Mouse (Mus musculus) heart, embryonic 11.5 days (tissue): ENCODE measurements around the gene Slc25a39. TPM values are rescaled to one million over a fixed set of nuclear protein-coding genes. Genes with fewer than 3 reads are reported as not detected.

Experiments used
- ATAC-seq: fragments of 200-750 bp; cut with Nextera tagmentation; replicated peaks from 2 replicates; pipeline ENCODE4 v1.8.0; 2017; ENCODE audit warnings: moderate library complexity; ENCODE audit not compliant: insufficient number of reproducible peaks, low FRiP score, low TSS enrichment
- H3K27ac ChIP-seq: fragments of 300-500 bp; sonication (generic); 2 replicates; pipeline ENCODE4 v1.5.1; 2014; ENCODE audit warnings: mild to moderate bottlenecking, low read depth, low read length
- H3K27me3 ChIP-seq: fragments of 300-500 bp; sonication (generic); 2 replicates; pipeline ENCODE4 v1.6.1; 2014; ENCODE audit warnings: mild to moderate bottlenecking, low read length, mixed read lengths; ENCODE audit not compliant: control insufficient read depth, insufficient read depth
- H3K36me3 ChIP-seq: fragments of 300-500 bp; sonication (generic); 2 replicates; pipeline ENCODE4 v1.6.1; 2014; ENCODE audit warnings: mild to moderate bottlenecking, low read length, moderate library complexity, mixed read lengths; ENCODE audit not compliant: control insufficient read depth, insufficient read depth
- H3K4me1 ChIP-seq: fragments of 300-500 bp; sonication (generic); 2 replicates; pipeline ENCODE4 v1.6.1; 2014; ENCODE audit warnings: low read length; ENCODE audit not compliant: control insufficient read depth, insufficient read depth
- H3K4me2 ChIP-seq: fragments of 300-500 bp; sonication (generic); 2 replicates; pipeline ENCODE4 v1.6.1; 2014; ENCODE audit warnings: mild to moderate bottlenecking, moderate library complexity
- H3K4me3 ChIP-seq: fragments of 300-500 bp; sonication (generic); 2 replicates; pipeline ENCODE4 v1.5.1; 2014; ENCODE audit warnings: low read depth, low read length
- H3K9ac ChIP-seq: fragments of 300-500 bp; sonication (generic); 2 replicates; pipeline ENCODE4 v1.6.1; 2014; ENCODE audit warnings: mild to moderate bottlenecking, low read depth, low read length, moderate library complexity
- H3K9me3 ChIP-seq: fragments of 300-500 bp; sonication (generic); replicated peaks from 2 replicates; pipeline ENCODE4 v1.6.1; 2016; ENCODE audit warnings: low read length; ENCODE audit not compliant: control insufficient read depth
- WGBS: fragments of 180-500 bp; shearing (Covaris S2); extraction: QIAGEN DNeasy Blood & Tissue Kit; methylation state at CpG from one replicate; pipeline ENCODE4 v1.1.7; 2014; ENCODE audit not compliant: insufficient replicate concordance; 5-methylcytosine and 5-hydroxymethylcytosine counted together
- microRNA-seq: library from miRNA; unstranded; fragments of <30 nt; microRNA quantifications from one replicate; pipeline ENCODE4, GENCODE M21; 2016; ENCODE audit warnings: borderline number of aligned reads
- polyA plus RNA-seq: library from polyadenylated mRNA; unstranded; fragments of >200 nt; fragmentation: Nextera tagmentation; extraction: Ambion mirVana; gene quantifications from 2 replicates; pipeline ENCODE4 v1.2.1, GENCODE M21; 2014

Slc25a39 gene
- polyA plus RNA-seq, 1 experiment from 2014 or later = 274 TPM

DNA sequence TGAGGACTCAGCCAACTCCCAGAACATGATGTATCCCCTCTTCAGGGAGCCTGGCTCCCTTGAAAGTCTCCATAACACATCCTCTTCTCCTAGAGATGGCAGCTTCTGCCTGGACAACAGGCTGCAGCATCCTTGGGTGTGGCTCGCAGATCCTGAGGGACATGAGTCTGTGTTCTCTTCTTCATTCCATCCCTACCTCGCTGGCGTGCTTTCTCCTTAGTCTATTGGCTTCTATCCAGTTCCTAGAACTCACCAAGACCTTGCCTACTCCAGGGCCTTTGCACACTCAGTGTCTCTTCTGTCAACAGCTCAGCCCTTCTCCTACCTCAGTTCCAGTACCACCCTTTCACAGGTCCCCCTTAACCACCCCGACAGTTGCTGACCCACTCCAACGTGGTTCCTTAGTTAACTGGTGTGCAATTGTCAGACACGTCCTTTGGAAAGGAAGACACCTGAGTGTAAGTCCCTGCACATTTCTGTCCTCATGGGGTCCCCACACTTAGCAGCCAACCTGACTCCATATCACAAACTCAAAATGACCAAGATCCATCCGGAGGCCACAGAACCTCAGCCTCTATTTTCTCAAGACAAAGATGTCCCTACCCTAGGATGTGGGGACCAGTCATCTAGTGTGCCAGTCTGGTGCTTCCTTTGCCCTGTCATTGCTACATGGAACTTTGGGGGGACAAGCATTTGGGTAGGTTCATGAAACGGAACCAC lies 45.8 kb downstream of the Slc25a39 start:
- H3K4me3 ChIP-seq = peak overlapping the region; percentile 38
- H3K36me3 ChIP-seq = no peaks in the 10 kb centered on the region
- no peak for ATAC-seq
- no peaks in the 10 kb centered on the region for H3K9me3 ChIP-seq
- H3K4me2 ChIP-seq = peak overlapping the region; percentile 53
- peaks cover 26% of the 10 kb centered on the region for H3K27me3 ChIP-seq
- H3K4me1 ChIP-seq = no peaks in the 10 kb centered on the region
- WGBS = 75% methylated on average over 8 of the region's 8 CpGs
- H3K27ac ChIP-seq = peak overlapping the region; percentile 84; the same call in 1 of the 2 replicates
- peak overlapping the region; percentile 31 for H3K9ac ChIP-seq

DNA sequence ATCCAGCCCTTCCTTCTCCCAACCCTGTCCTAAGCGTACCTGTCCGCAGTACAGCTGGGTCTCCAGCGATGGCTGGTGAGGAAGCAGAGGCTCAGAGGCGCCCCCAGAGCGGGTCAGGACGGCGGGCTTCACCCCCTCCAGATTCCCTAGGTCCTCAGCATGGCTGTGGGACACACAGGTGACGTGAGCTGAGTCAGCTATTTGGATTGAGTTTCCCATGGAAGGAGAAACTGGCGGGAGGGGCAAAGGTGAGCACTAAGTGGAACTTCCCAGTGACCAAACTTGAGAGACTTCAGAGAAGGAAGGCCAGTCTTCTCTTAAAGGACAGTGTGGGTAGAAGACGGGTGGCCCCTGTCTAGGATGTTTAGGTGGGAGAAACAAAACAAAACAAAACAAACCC lies 49.4 kb downstream of the Slc25a39 start:
- 59% methylated on average over 10 of the region's 10 CpGs for WGBS
- Histone ChIP-seq H3K27ac (no peak overlapping the region), H3K4me2 (peak overlapping the region; percentile 31)

GRCm38 (mm10) chr11:102356636-102357350 lies 51.0 kb downstream of the Slc25a39 start:
- no peak overlapping the region for H3K27ac ChIP-seq
- no peaks in the 10 kb centered on the region for H3K9me3 ChIP-seq
- no peaks in the 10 kb centered on the region for H3K36me3 ChIP-seq
- H3K4me1 ChIP-seq = no peaks in the 10 kb centered on the region
- WGBS = 52% methylated on average over 31 of the region's 31 CpGs
- H3K4me3 ChIP-seq = no peak overlapping the region
- peak overlapping the region; percentile 2; the same call in 1 of the 2 replicates for H3K4me2 ChIP-seq
- no peak overlapping the region for H3K9ac ChIP-seq
- peaks cover 37% of the 10 kb centered on the region for H3K27me3 ChIP-seq
- ATAC-seq = no peak

More for the DNA sequence above, 49.4 kb downstream of the Slc25a39 start:
- Histone ChIP-seq H3K4me3 (no peak overlapping the region), H3K36me3 (no peaks in the 10 kb centered on the region), H3K9ac (peak overlapping the region; percentile 34; the same call in 1 of the 2 replicates), H3K4me1 (no peaks in the 10 kb centered on the region), H3K9me3 (no peaks in the 10 kb centered on the region), H3K27me3 (peaks cover 37% of the 10 kb centered on the region)
- no peak for ATAC-seq

- H3K9ac ChIP-seq = no peak overlapping the region
- no peak for ATAC-seq
- no peak overlapping the region for H3K27ac ChIP-seq
- peaks cover 32% of the 10 kb centered on the region for H3K27me3 ChIP-seq
- no peaks in the 10 kb centered on the region for H3K36me3 ChIP-seq
- peak overlapping the region; percentile 2; the same call in 1 of the 2 replicates for H3K4me2 ChIP-seq
- H3K4me1 ChIP-seq = no peaks in the 10 kb centered on the region
- WGBS = 73% methylated on average over 12 of the region's 12 CpGs
- no peaks in the 10 kb centered on the region for H3K9me3 ChIP-seq
- H3K4me3 ChIP-seq = no peak overlapping the region
Observed at GRCm38 (mm10) chr11:102356190-102356589, 51.6 kb downstream of the Slc25a39 start.

GRCm38 (mm10) chr11:102355501-102355900 lies 52.2 kb downstream of the Slc25a39 start:
- Histone ChIP-seq H3K27me3 (peaks cover 30% of the 10 kb centered on the region), H3K4me2 (no peak overlapping the region), H3K4me1 (no peaks in the 10 kb centered on the region), H3K9me3 (no peaks in the 10 kb centered on the region), H3K9ac (no peak overlapping the region), H3K27ac (no peak overlapping the region), H3K4me3 (no peak overlapping the region), H3K36me3 (no peaks in the 10 kb centered on the region)
- 80% methylated on average over 3 of the region's 3 CpGs for WGBS
- ATAC-seq = no peak

DNA sequence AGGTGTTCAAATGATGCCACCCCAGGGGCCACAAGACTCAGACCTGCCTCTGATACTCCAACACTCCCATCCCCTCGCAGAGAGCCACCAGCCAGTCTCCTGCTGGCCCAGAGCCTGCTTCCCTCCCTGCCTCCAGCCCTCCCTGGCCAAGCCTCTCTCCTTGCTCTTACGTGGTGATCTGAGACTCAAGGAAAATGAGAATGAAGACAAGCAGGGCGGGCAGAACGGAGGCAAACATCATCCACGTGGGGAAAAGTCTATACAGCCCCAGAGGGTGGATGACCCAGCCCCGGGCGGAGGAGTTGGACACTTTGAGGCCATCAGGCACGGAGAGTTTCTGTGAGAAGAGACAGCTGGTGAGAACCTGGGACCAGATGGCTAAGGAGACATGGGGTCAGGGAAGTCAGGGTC lies 54.7 kb downstream of the Slc25a39 start:
- 49% methylated on average over 8 of the region's 8 CpGs for WGBS
- Histone ChIP-seq H3K9ac (no peak overlapping the region), H3K4me1 (no peaks in the 10 kb centered on the region), H3K27me3 (peaks cover 17% of the 10 kb centered on the region), H3K36me3 (no peaks in the 10 kb centered on the region), H3K9me3 (no peaks in the 10 kb centered on the region), H3K4me2 (no peak overlapping the region), H3K4me3 (no peak overlapping the region), H3K27ac (no peak overlapping the region)
- ATAC-seq = no peak

Small RNA genes within 50 kb of the gene (microRNA-seq; reads per million reads assigned to microRNA genes)
- gene Mir6930 = not detected

Other genes starting within 250 kb of the Slc25a39 start
- 61.3 and 64.3 TPM in 2 replicates for gene Lsm12, start 222.7 kb downstream of the Slc25a39 start, polyA plus RNA-seq
- gene G6pc3, start 218.3 kb downstream of the Slc25a39 start, polyA plus RNA-seq = 27.9 and 28.7 TPM in 2 replicates
- gene Hdac5, start 177.8 kb downstream of the Slc25a39 start, polyA plus RNA-seq = 42.8 and 45.3 TPM in 2 replicates
- gene BC030867, start 159.1 kb downstream of the Slc25a39 start, polyA plus RNA-seq = 12.7 and 13.2 TPM in 2 replicates
- gene Asb16, start 139.2 kb downstream of the Slc25a39 start, polyA plus RNA-seq = 0.23 TPM in 1 of 2 replicates, not detected in the other
- 40.1 and 40.5 TPM in 2 replicates for gene Tmub2, start 123.0 kb downstream of the Slc25a39 start, polyA plus RNA-seq
- gene Atxn7l3, start 111.3 kb downstream of the Slc25a39 start, polyA plus RNA-seq = 9.9 and 12.0 TPM in 2 replicates
- gene Ubtf, start 88.2 kb downstream of the Slc25a39 start, polyA plus RNA-seq = 52.4 and 56.4 TPM in 2 replicates
- gene Slc4a1, start 41.7 kb downstream of the Slc25a39 start, polyA plus RNA-seq = 102 and 112 TPM in 2 replicates
- gene Rundc3a, start 14.5 kb downstream of the Slc25a39 start, polyA plus RNA-seq = 1.3 TPM in 2 replicates
- 110 and 113 TPM in 2 replicates for gene Grn, start 22.4 kb upstream of the Slc25a39 start, polyA plus RNA-seq
- 3.1 and 5.1 TPM in 2 replicates for gene Fam171a2, start 39.7 kb upstream of the Slc25a39 start, polyA plus RNA-seq
- 8.5 and 15.8 TPM in 2 replicates for gene Itga2b, start 62.2 kb upstream of the Slc25a39 start, polyA plus RNA-seq
- gene Gpatch8, start 148.4 kb upstream of the Slc25a39 start, polyA plus RNA-seq = 26.4 and 36.5 TPM in 2 replicates
- 13.6 and 13.9 TPM in 2 replicates for gene Gm11627, start 171.5 kb upstream of the Slc25a39 start, polyA plus RNA-seq
- 23.9 and 25.0 TPM in 2 replicates for gene Fzd2, start 196.4 kb upstream of the Slc25a39 start, polyA plus RNA-seq